ENCODE assay signal across 8 mouse cellular contexts in the genomic region with DNA sequence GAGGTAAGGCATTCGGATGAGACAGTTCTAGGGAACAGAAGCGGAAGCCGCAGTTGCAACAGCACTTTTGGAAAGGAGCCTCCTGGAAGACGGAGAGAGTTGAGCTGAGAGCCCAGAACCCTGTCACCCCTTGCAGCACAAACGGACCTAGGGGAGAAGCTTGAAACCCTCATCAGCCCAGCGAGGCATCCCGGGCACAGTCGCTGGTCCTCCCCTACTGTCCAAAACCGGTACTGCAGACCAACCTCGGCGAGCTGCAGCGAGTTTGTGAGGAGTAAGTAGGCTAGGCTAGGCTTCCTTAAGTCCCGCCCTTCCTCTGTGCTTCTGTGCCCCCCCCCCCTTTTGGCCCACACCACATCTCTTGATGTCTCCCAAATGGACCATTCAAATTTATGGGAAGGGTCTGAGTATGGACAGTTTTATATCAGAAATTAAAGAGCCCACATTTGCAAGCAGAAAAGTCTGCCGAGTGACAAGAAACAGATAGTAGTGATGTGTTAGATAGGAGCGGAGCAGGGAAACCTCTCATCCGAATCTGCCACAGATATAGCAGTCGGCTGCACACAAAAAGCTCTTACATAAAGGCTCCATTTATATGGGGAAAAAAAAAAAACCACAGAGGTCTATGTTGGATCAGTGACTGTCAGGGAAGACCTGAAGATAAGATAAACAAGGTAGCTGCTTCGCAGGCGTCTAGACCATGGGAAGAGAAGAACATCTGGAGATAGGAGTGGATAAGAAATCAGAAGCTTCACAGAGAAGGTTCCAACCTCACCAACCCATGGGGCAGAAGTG. TPM values are rescaled to one million over a fixed set of nuclear protein-coding genes. Genes with fewer than 3 reads are reported as not detected.
A peak's percentile ranks its signal among the peaks of the same experiment; 100 is the strongest.
DNase-seq lines count a peak whose midpoint lies in the region; ATAC-seq lines count a peak whose summit lies in the region.

No protein-coding gene starts in this region.

- peak; percentile 92 for DNase-seq in embryo, embryonic 10 days (ENCODE audit: low spot score)
- DNase-seq in gastrocnemius, postnatal 25 days: peak; percentile 85
- DNase-seq in left cerebral cortex, postnatal 10 days (ENCODE audit: extremely low spot score in 1 of 2, low spot score in 2 of 2): peak; percentile 74 to 87
- DNase-seq in midbrain, embryonic 10.5 days (ENCODE audit: low spot score): peak; percentile 86
- peak; percentile 87 for DNase-seq in right cerebral cortex, postnatal 4 days
- DNase-seq in urinary bladder, postnatal 4 days (ENCODE audit: low spot score in 2 of 2): peak; percentile 84 to 95

- H3K9me3 ChIP-seq in midbrain, embryonic 10.5 days (replicated peaks): no peaks in the 10 kb centered on the region

- WGBS in midbrain, embryonic 10.5 days: 31% methylated on average over 19 of the region's 19 CpGs

- no peaks in the 10 kb centered on the region for H3K36me3 ChIP-seq in midbrain, embryonic 10.5 days

- intact Hi-C loops in left cerebral cortex, postnatal 10 days (cut with DNase I): loop anchor here (5.0 kb wide), 1 partner anchor 78 kb away; no protein-coding TSS in a partner anchor

- no peak overlapping the region for H3K27ac ChIP-seq in midbrain, embryonic 10.5 days (replicated peaks)

- peaks cover 12% of the 10 kb centered on the region for H3K27me3 ChIP-seq in midbrain, embryonic 10.5 days (ENCODE audit: low read depth, poor library complexity, severe bottlenecking)

- peaks cover 21% of the 10 kb centered on the region for H3K4me1 ChIP-seq in midbrain, embryonic 10.5 days

- H3K4me3 ChIP-seq in midbrain, embryonic 10.5 days: no peak overlapping the region

- peak; percentile 59 for ATAC-seq in activated CD4-positive, CD25-positive, alpha-beta regulatory T cell, adult 4 months
- peak; percentile 67 for ATAC-seq in inflammation-experienced regulatory T-cells, adult 6 months

RNA-seq across cellular contexts. Expression of a gene that starts 31.5 kb away (rescaled TPM):
- under 1 TPM; 0.37 to 0.54 TPM for polyA plus RNA-seq in activated CD4-positive, CD25-positive, alpha-beta regulatory T cell, adult 4 months (2017; shearing (Covaris generic))
- total RNA-seq in gastrocnemius, postnatal 25 days (2021): 10 to 100 TPM; 41.5 to 45.0 TPM
- polyA plus RNA-seq in inflammation-experienced regulatory T-cells, adult 6 months (2017; shearing (Covaris generic)): under 1 TPM; 0.11 to 0.28 (median 0.23) TPM
- 10 to 100 TPM; 34.9 to 41.8 TPM for total RNA-seq in left cerebral cortex, postnatal 10 days (2021)
- 6.4 and 9.9 TPM in 2 replicates for polyA plus RNA-seq in midbrain, embryonic 10.5 days (2016; fragmentation: Nextera tagmentation; extraction: Ambion mirVana)

RNA-seq across cellular contexts. Expression of a gene that starts 41.6 kb away (rescaled TPM):
- polyA plus RNA-seq in activated CD4-positive, CD25-positive, alpha-beta regulatory T cell, adult 4 months (2017; shearing (Covaris generic)): 10 to 100 TPM; 60.6 to 78.5 TPM
- total RNA-seq in gastrocnemius, postnatal 25 days (2021): 10 to 100 TPM; 79.2 to 96.7 TPM
- 10 to 100 TPM; 55.1 to 93.1 (median 65.4) TPM for polyA plus RNA-seq in inflammation-experienced regulatory T-cells, adult 6 months (2017; shearing (Covaris generic))
- total RNA-seq in left cerebral cortex, postnatal 10 days (2021): 10 to 100 TPM in 1 of 2 experiments, 1 to 10 TPM in 1; 9.3 to 11.0 TPM
- 3.3 and 3.9 TPM in 2 replicates for polyA plus RNA-seq in midbrain, embryonic 10.5 days (2016; fragmentation: Nextera tagmentation; extraction: Ambion mirVana)

Comparison
In these comparisons a context has a peak if more than half of its experiments do, and no peak if none do; other contexts are left out.
1. RNA of a gene that starts 41.6 kb away (polyA plus RNA-seq): 60.6 to 78.5 TPM in activated CD4-positive, CD25-positive, alpha-beta regulatory T cell, adult 4 months and 55.1 to 93.1 TPM in inflammation-experienced regulatory T-cells, adult 6 months; 3.3 to 3.9 TPM in midbrain, embryonic 10.5 days; every median in the first group is over 10 times any median in the second.
2. Peak in every context shown above with its lines, with median percentiles within 50 percentile points of each other: DNase-seq.